Mouse (Mus musculus): Measurements from ENCODE around the gene Desi1.

GRCm38 (mm10) chr15:82015392-82016100 lies 18.1 kb downstream of the Desi1 start:
- TF ChIP-seq CTCF (IDR thresholded peaks at IDR 0.05; ENCODE audit: low read depth) (peak; percentile 9; the same call in 1 of the 2 replicates), EP300 (IDR thresholded peaks at IDR 0.05; ENCODE audit: low read depth) (no peak)
